Mouse (Mus musculus): ENCODE measurements around the gene Spdl1.
"Not testable (repeated sequence)": the region's sequence is repeated elsewhere in the genome, so short reads cannot be mapped to it uniquely, and the experiment has no call there.

Spdl1 gene

GRCm38 (mm10) chr11:34798066-34798465 lies 35.4 kb downstream of the Spdl1 start:
- DNase-seq, result not testable (repeated sequence)

- DNase-seq, result no peak
Observed at GRCm38 (mm10) chr11:34796097-34796496, 37.3 kb downstream of the Spdl1 start.

GRCm38 (mm10) chr11:34791872-34792271 lies 41.6 kb downstream of the Spdl1 start:
- DNase-seq, result no peak

GRCm38 (mm10) chr11:34784864-34785263 lies 48.6 kb downstream of the Spdl1 start:
- DNase-seq, result no peak

GRCm38 (mm10) chr11:34783587-34784043 lies 49.8 kb downstream of the Spdl1 start, which contains the start of gene Dock2:
TSS of gene Dock2 (minus strand) at chr11:34783892.
- DNase-seq, result peak; percentile 20 to 50

- peak; percentile 53 to 70 for DNase-seq
Observed at GRCm38 (mm10) chr11:34782516-34783430, 50.7 kb downstream of the Spdl1 start.

- no peak for DNase-seq
Observed at GRCm38 (mm10) chr11:34780786-34781185, 52.7 kb downstream of the Spdl1 start.

GRCm38 (mm10) chr11:34779966-34780365 lies 53.5 kb downstream of the Spdl1 start:
- DNase-seq, result no peak

- DNase-seq, result peak in 1 of 2 experiments; percentile 8
Observed at GRCm38 (mm10) chr11:34778351-34778750, 55.1 kb downstream of the Spdl1 start.

- no peak for DNase-seq
Observed at GRCm38 (mm10) chr11:34777529-34777928, 55.9 kb downstream of the Spdl1 start.

GRCm38 (mm10) chr11:34776054-34776453 lies 57.4 kb downstream of the Spdl1 start:
- DNase-seq, result peak; percentile 4 to 16

- DNase-seq, result no peak
Observed at GRCm38 (mm10) chr11:34774636-34775035, 58.8 kb downstream of the Spdl1 start.

- DNase-seq, result peak; percentile 15 to 20
Observed at GRCm38 (mm10) chr11:34773304-34773895, 60.0 kb downstream of the Spdl1 start.

- DNase-seq, result peak; percentile 67 to 72
Observed at GRCm38 (mm10) chr11:34771221-34771986, 62.0 kb downstream of the Spdl1 start.

- no peak for DNase-seq
Observed at GRCm38 (mm10) chr11:34770666-34771065, 62.8 kb downstream of the Spdl1 start.

- no peak for DNase-seq
Observed at GRCm38 (mm10) chr11:34769946-34770345, 63.5 kb downstream of the Spdl1 start.

- DNase-seq, result no peak
Observed at GRCm38 (mm10) chr11:34769396-34769795, 64.0 kb downstream of the Spdl1 start.

GRCm38 (mm10) chr11:34763739-34764361 lies 69.6 kb downstream of the Spdl1 start:
- no peak for DNase-seq

GRCm38 (mm10) chr11:34762570-34763127 lies 70.8 kb downstream of the Spdl1 start:
- no peak for DNase-seq

- DNase-seq, result no peak
Observed at GRCm38 (mm10) chr11:34762125-34762524, 71.3 kb downstream of the Spdl1 start.

GRCm38 (mm10) chr11:34759582-34759981 lies 73.9 kb downstream of the Spdl1 start:
- no peak for DNase-seq
